Mouse (Mus musculus): ENCODE data around the gene Ubald1. TPM values are rescaled to one million over a fixed set of nuclear protein-coding genes. Genes with fewer than 3 reads are reported as not detected.
A peak's percentile ranks its signal among the peaks of the same experiment; 100 is the strongest.

Gene Ubald1
- polyA plus RNA-seq, 1 experiment, result 31.3 TPM

GRCm38 (mm10) chr16:4861392-4861791 lies 18.7 kb downstream of the Ubald1 start:
- TF ChIP-seq POLR2A (IDR thresholded peaks at IDR 0.05; ENCODE audit: low read depth, low read length) (no peak), CTCF (IDR thresholded peaks at IDR 0.05; ENCODE audit: borderline replicate concordance, insufficient read depth, low read length) (peak; percentile 20; the same call in 1 of the 2 replicates)
- no peak overlapping the region for H3K27ac ChIP-seq (ENCODE audit: insufficient read depth, low read length)
- H3K4me3 ChIP-seq (ENCODE audit: insufficient read depth, low read length), result no peak overlapping the region

DNA sequence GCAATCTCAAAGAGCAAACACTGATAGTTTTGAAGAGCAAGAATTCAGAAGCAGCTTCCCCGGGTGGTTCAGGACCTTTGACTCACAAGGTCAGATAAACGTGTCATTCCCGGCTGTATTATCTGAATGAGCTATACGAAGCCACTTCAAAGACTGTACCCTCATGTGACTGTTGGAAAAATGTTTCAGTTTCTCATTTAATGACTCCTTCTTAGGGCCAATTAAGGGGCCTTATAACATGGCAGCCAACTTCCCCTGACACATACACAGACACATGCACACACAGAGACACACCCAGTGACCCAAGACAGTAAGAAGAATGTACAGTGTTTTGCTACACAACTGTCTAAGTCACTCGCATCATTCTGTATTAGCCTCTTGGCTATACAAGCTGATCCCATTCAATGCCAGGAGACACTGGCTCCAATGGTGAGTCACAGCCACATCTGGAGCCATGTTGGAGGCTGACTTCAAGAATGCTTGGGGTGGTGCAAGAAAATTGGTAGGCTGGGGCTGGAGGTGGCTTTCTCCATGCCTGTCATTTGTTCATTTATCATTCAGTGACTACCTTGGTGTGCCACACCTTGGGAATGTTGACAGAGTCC lies 25.0 kb downstream of the Ubald1 start:
- TF ChIP-seq POLR2A (IDR thresholded peaks at IDR 0.05; ENCODE audit: low read depth, low read length) (no peak), CTCF (IDR thresholded peaks at IDR 0.05; ENCODE audit: borderline replicate concordance, insufficient read depth, low read length) (no peak)
- no peaks in the 10 kb centered on the region for H3K4me1 ChIP-seq (ENCODE audit: control insufficient read depth, insufficient read depth, low read length)
- no peak overlapping the region for H3K4me3 ChIP-seq (ENCODE audit: insufficient read depth, low read length)
- H3K27ac ChIP-seq (ENCODE audit: insufficient read depth, low read length), result no peak overlapping the region

More at GRCm38 (mm10) chr16:4861392-4861791, 18.7 kb downstream of the Ubald1 start:
- H3K4me1 ChIP-seq (ENCODE audit: control insufficient read depth, insufficient read depth, low read length), result no peaks in the 10 kb centered on the region

DNA sequence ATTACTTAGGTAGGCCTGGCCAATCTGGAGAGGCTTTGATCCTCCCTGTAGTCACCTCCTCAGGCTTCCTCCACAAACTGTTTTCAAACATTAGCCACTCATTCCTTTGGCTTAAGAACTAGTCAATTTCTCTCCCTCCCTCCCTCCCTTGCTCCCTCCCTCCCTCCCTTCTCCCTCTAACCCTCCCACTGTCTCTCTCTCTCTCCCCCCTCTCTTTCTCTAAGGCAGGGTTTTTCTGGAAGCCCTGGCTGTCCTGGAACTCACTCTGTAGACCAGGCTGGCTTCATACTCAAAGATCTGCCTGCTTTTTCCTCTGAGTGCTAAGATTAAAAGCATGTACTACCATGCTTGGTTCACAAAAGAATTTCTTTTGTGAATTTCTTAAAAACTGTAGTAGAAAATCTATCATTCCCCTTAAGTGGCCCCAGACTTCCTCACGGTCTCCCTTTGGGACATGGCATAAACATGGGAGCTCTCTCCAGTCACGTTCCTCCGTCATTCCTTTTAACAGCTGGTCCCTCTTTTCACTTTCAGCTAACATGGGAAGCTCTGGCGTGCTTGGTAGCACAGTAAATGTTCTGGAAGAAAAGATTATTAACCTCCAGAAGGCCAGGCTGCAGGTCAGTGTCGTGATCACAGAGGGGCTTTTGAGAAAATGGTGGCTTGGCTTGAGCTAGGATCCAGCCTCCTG lies 29.0 kb downstream of the Ubald1 start:
- Histone ChIP-seq H3K4me1 (ENCODE audit: control insufficient read depth, insufficient read depth, low read length) (no peaks in the 10 kb centered on the region), H3K27ac (ENCODE audit: insufficient read depth, low read length) (no peak overlapping the region), H3K4me3 (ENCODE audit: insufficient read depth, low read length) (no peak overlapping the region)
- no peak for TF ChIP-seq CTCF (IDR thresholded peaks at IDR 0.05; ENCODE audit: borderline replicate concordance, insufficient read depth, low read length)

DNA sequence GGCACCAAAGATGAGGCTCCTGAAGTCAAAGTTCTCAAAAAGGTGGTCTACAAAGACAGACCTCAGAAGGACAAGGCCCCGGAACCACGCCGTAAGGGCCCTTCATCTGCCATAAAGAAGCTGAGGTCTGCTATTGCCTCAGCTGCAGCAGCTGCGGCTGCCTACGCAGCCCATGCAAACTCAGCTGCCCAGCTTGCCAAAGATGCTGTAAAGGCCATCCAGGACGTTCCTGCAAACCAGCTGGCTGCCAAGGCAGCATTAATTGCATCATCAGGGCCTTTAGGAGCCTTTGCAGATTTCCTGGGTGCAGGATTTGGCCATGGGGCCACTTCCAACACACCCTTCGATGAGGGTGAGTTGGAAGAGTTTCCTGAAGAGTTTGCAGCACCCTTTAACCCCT lies 29.8 kb downstream of the Ubald1 start:
- H3K27ac ChIP-seq (ENCODE audit: insufficient read depth, low read length), result no peak overlapping the region
- no peak for TF ChIP-seq POLR2A (IDR thresholded peaks at IDR 0.05; ENCODE audit: low read depth, low read length)
- no peak for TF ChIP-seq CTCF (IDR thresholded peaks at IDR 0.05; ENCODE audit: borderline replicate concordance, insufficient read depth, low read length)
- H3K4me3 ChIP-seq (ENCODE audit: insufficient read depth, low read length), result no peak overlapping the region
- no peaks in the 10 kb centered on the region for H3K4me1 ChIP-seq (ENCODE audit: control insufficient read depth, insufficient read depth, low read length)

DNA sequence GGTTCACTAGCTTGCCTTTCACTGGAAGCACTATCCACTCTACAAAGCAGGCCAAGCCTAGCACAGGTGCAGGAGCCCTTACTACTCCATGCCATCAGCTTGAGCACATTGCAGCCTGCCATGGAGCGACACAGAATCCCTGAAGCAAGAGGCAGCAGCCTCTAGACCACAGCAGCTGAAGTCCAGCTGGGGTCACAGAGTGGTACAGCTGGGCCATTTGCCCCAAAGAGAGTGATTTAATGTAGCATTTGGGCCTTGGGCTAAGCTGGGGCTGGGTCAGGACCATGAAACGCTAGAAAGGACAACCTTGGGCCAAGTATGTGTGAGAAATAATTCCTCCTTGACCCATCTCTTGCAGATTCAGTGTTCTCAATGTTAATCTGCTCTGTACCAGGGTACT lies 32.0 kb downstream of the Ubald1 start:
- no peak overlapping the region for H3K4me3 ChIP-seq (ENCODE audit: insufficient read depth, low read length)
- H3K27ac ChIP-seq (ENCODE audit: insufficient read depth, low read length), result no peak overlapping the region
- no peaks in the 10 kb centered on the region for H3K4me1 ChIP-seq (ENCODE audit: control insufficient read depth, insufficient read depth, low read length)
- TF ChIP-seq POLR2A (IDR thresholded peaks at IDR 0.05; ENCODE audit: low read depth, low read length), result no peak

DNA sequence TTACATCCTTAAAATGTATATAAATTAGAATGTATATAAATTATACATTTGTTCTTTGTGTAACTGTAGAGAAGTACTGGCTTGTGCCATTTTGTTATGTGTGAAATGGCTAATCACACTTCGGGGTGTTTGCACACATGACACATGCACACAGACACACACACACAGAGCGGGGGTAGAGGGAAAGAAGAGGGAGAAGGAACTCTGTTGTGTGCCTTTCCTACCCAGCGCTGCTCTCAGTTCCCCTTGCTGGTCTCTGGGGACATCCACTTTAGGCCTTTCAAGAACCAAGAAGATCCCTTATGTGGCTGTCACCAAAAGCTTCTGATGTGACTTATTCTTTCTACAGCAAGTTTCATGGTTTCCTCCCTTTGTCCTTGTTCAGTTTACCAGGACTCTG lies 33.1 kb downstream of the Ubald1 start:
- no peak for TF ChIP-seq POLR2A (IDR thresholded peaks at IDR 0.05; ENCODE audit: low read depth, low read length)
- no peak for TF ChIP-seq CTCF (IDR thresholded peaks at IDR 0.05; ENCODE audit: borderline replicate concordance, insufficient read depth, low read length)
- no peak overlapping the region for H3K4me3 ChIP-seq (ENCODE audit: insufficient read depth, low read length)
- no peak overlapping the region for H3K27ac ChIP-seq (ENCODE audit: insufficient read depth, low read length)
- no peaks in the 10 kb centered on the region for H3K4me1 ChIP-seq (ENCODE audit: control insufficient read depth, insufficient read depth, low read length)

DNA sequence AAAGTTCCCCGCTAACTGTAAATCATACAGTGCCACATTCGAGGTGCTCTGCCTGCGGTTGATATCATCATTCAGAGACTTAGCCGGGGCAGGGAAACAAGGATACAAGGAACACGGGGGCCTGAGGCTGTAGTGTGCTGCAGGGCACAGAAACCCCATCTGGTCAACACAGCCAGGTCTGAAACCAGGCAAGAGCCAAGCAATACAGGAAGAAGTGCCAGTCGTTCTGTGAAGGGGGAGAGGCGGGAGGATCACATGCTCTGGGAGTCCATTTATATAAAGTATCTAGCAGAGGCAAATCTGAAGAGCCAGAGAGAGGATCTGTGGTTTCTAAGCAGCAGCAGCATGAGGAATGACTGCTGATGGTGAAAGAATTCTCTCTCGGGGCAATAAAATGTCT lies 39.9 kb downstream of the Ubald1 start:
- TF ChIP-seq POLR2A (IDR thresholded peaks at IDR 0.05; ENCODE audit: low read depth, low read length) (no peak), CTCF (IDR thresholded peaks at IDR 0.05; ENCODE audit: borderline replicate concordance, insufficient read depth, low read length) (no peak)
- Histone ChIP-seq H3K4me3 (ENCODE audit: insufficient read depth, low read length) (no peak overlapping the region), H3K27ac (ENCODE audit: insufficient read depth, low read length) (no peak overlapping the region), H3K4me1 (ENCODE audit: control insufficient read depth, insufficient read depth, low read length) (no peaks in the 10 kb centered on the region)

DNA sequence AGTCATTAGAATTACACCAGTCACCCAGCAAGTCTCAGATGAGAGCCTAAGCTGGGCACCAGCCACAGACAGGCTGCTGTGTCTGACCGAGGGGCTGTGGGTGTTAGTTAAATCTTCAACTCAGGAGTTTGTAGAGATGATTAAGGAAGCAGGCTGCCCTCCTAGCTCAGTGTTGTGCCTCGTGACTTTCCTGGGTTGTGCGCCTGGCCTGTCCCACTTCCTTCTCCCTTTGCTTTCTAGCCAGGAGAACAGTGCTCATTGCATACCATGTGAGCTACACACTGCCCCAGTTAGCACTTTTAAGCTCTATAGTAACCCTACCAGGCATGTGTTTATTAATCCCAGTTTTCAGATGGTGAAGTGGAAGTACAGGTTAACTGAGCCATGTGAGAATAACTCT lies 40.6 kb downstream of the Ubald1 start:
- no peak overlapping the region for H3K4me3 ChIP-seq (ENCODE audit: insufficient read depth, low read length)
- no peaks in the 10 kb centered on the region for H3K4me1 ChIP-seq (ENCODE audit: control insufficient read depth, insufficient read depth, low read length)
- no peak for TF ChIP-seq CTCF (IDR thresholded peaks at IDR 0.05; ENCODE audit: borderline replicate concordance, insufficient read depth, low read length)
- no peak for TF ChIP-seq POLR2A (IDR thresholded peaks at IDR 0.05; ENCODE audit: low read depth, low read length)
- H3K27ac ChIP-seq (ENCODE audit: insufficient read depth, low read length), result no peak overlapping the region

DNA sequence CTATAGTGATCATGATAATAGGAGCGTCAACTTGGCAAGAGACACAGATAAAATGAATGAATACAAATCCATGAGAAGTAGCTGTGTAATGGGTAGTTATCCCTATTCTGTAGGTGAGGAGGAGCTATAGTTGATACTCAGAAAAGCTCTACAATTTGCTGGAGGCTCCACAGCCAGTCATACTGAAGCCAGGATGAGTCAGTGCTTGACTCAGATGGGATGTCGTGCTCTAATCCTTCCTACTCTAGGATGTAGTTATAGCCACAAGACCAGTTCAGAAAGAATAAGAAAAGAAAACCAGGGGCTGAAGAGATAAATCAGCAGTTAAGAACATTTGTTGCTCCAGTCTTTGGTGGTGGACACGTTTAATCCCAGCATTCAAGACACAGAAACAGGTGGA lies 42.5 kb downstream of the Ubald1 start:
- TF ChIP-seq CTCF (IDR thresholded peaks at IDR 0.05; ENCODE audit: borderline replicate concordance, insufficient read depth, low read length) (no peak), POLR2A (IDR thresholded peaks at IDR 0.05; ENCODE audit: low read depth, low read length) (no peak)
- H3K4me1 ChIP-seq (ENCODE audit: control insufficient read depth, insufficient read depth, low read length), result no peaks in the 10 kb centered on the region
- no peak overlapping the region for H3K27ac ChIP-seq (ENCODE audit: insufficient read depth, low read length)
- H3K4me3 ChIP-seq (ENCODE audit: insufficient read depth, low read length), result no peak overlapping the region

DNA sequence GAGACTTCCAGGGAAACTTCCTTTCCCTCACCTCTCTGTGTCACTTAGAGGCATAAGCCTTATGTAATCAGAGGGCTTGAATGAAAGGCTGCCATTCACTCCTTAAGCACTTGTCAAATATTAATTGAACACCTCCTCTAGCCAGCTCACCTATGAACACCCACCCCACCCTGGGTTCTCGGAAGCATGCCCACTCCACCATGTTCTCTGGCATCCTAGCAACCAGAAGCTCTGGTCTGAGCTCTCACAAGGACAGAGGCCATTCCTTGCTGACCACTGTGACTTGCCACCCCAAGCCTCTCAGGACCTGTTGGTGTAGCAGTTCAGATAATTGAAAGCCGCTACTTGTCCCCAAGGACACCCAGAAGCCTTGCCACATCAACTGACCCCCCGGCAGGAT lies 44.9 kb downstream of the Ubald1 start, which contains the start of gene 4930562C15Rik:
TSS of gene 4930562C15Rik (plus strand) at position 226 of the 400 bp plus-strand sequence.
- H3K27ac ChIP-seq (ENCODE audit: insufficient read depth, low read length), result peak within 1 kb of the TSS; percentile 34; the same call in 1 of the 2 replicates
- TF ChIP-seq CTCF (IDR thresholded peaks at IDR 0.05; ENCODE audit: borderline replicate concordance, insufficient read depth, low read length) (no peak), POLR2A (IDR thresholded peaks at IDR 0.05; ENCODE audit: low read depth, low read length) (no peak)
- H3K4me1 ChIP-seq (ENCODE audit: control insufficient read depth, insufficient read depth, low read length), result no peaks in the 10 kb centered on the region
- H3K4me3 ChIP-seq (ENCODE audit: insufficient read depth, low read length), result no peak within 1 kb of the TSS
